Mouse (Mus musculus) midbrain, embryonic 15.5 days (tissue): ENCODE measurements at regions not wholly inside any gene's neighbourhood (a gene's known extent, or its start where the extent isn't known, plus 50 kb on each side); places are given as distances from the start of the nearest gene placed in this dataset.
A peak's percentile ranks its signal among the peaks of the same experiment; 100 is the strongest.

Experiments
- ATAC-seq: fragments of 200-750 bp; cut with Nextera tagmentation; replicated peaks from 2 replicates; pipeline ENCODE4 v1.8.0; 2017; ENCODE audit warnings: moderate TSS enrichment
- H3K27ac ChIP-seq: fragments of 300-500 bp; sonication (generic); 2 replicates; pipeline ENCODE4 v1.5.1; 2015; ENCODE audit warnings: mild to moderate bottlenecking, inconsistent platforms
- H3K27me3 ChIP-seq: fragments of 300-500 bp; sonication (generic); replicated peaks from 2 replicates; pipeline ENCODE4 v1.6.1; 2015; ENCODE audit warnings: inconsistent platforms
- H3K36me3 ChIP-seq: fragments of 300-500 bp; sonication (generic); replicated peaks from 2 replicates; pipeline ENCODE4 v1.6.1; 2015; ENCODE audit warnings: inconsistent platforms
- H3K4me1 ChIP-seq: fragments of 300-500 bp; sonication (generic); 2 replicates; pipeline ENCODE4 v1.6.1; 2015; ENCODE audit warnings: inconsistent platforms
- H3K4me2 ChIP-seq: fragments of 300-500 bp; sonication (generic); 2 replicates; pipeline ENCODE4 v1.6.1; 2015; ENCODE audit warnings: inconsistent platforms, mild to moderate bottlenecking, moderate library complexity
- H3K4me3 ChIP-seq: fragments of 300-500 bp; sonication (generic); 2 replicates; pipeline ENCODE4 v1.5.1; 2015; ENCODE audit warnings: mild to moderate bottlenecking, inconsistent platforms
- H3K9ac ChIP-seq: fragments of 300-500 bp; sonication (generic); 2 replicates; pipeline ENCODE4 v1.6.1; 2015; ENCODE audit warnings: mild to moderate bottlenecking, inconsistent platforms
- H3K9me3 ChIP-seq: fragments of 300-500 bp; sonication (generic); 2 replicates; pipeline ENCODE4 v1.6.1; 2016; ENCODE audit warnings: inconsistent platforms
- WGBS: fragments of 180-500 bp; shearing (Covaris S2); methylation state at CpG from one replicate; pipeline ENCODE4 v1.1.7; 2015; ENCODE audit warnings: mixed read lengths; 5-methylcytosine and 5-hydroxymethylcytosine counted together

GRCm38 (mm10) chr1:121154616-121155015, 177.8 kb downstream of the Insig2 start:
- no peak overlapping the region for H3K27ac ChIP-seq
- H3K9ac ChIP-seq = no peak overlapping the region
- peaks cover 6% of the 10 kb centered on the region for H3K4me1 ChIP-seq
- peak; percentile 42 for ATAC-seq
- H3K4me2 ChIP-seq = no peak overlapping the region; the same call in 1 of the 2 replicates
- peaks cover 22% of the 10 kb centered on the region for H3K27me3 ChIP-seq
- no peak overlapping the region for H3K4me3 ChIP-seq
- H3K9me3 ChIP-seq = no peaks in the 10 kb centered on the region
- no peaks in the 10 kb centered on the region for H3K36me3 ChIP-seq
- 6% methylated on average over 8 of the region's 8 CpGs for WGBS

GRCm38 (mm10) chr1:121168651-121169050, 163.7 kb downstream of the Insig2 start:
- H3K4me1 ChIP-seq = no peaks in the 10 kb centered on the region
- H3K36me3 ChIP-seq = no peaks in the 10 kb centered on the region
- no peak for ATAC-seq
- no peak overlapping the region for H3K4me2 ChIP-seq
- peaks cover 34% of the 10 kb centered on the region for H3K27me3 ChIP-seq
- 7% methylated on average over 3 of the region's 3 CpGs for WGBS
- no peaks in the 10 kb centered on the region for H3K9me3 ChIP-seq
- H3K9ac ChIP-seq = no peak overlapping the region
- no peak overlapping the region for H3K4me3 ChIP-seq
- H3K27ac ChIP-seq = no peak overlapping the region

- Histone ChIP-seq H3K9ac (no peak overlapping the region), H3K4me2 (no peak overlapping the region), H3K4me3 (no peak overlapping the region), H3K4me1 (peaks cover 5% of the 10 kb centered on the region; the same call in 1 of the 2 replicates), H3K36me3 (no peaks in the 10 kb centered on the region), H3K27ac (no peak overlapping the region), H3K27me3 (peaks cover 58% of the 10 kb centered on the region), H3K9me3 (no peaks in the 10 kb centered on the region)
- no peak for ATAC-seq
- 4% methylated on average over 3 of the region's 3 CpGs for WGBS
Observed at GRCm38 (mm10) chr1:121176541-121176940, 155.8 kb downstream of the Insig2 start.

- H3K9ac ChIP-seq = no peak overlapping the region
- H3K27me3 ChIP-seq = peaks cover 59% of the 10 kb centered on the region
- H3K4me2 ChIP-seq = peak overlapping the region; percentile 44
- no peaks in the 10 kb centered on the region for H3K9me3 ChIP-seq
- H3K4me3 ChIP-seq = no peak overlapping the region
- WGBS = 4% methylated on average over 22 of the region's 22 CpGs
- peak; percentile 49 for ATAC-seq
- H3K27ac ChIP-seq = peak overlapping the region; percentile 63
- H3K4me1 ChIP-seq = peaks cover 5% of the 10 kb centered on the region; the same call in 1 of the 2 replicates
- H3K36me3 ChIP-seq = no peaks in the 10 kb centered on the region
Observed at GRCm38 (mm10) chr1:121177136-121177907, 155.1 kb downstream of the Insig2 start.

- WGBS = 2% methylated on average over 31 of the region's 31 CpGs
- Histone ChIP-seq H3K4me3 (peak overlapping the region; percentile 10; the same call in 1 of the 2 replicates), H3K36me3 (no peaks in the 10 kb centered on the region), H3K9me3 (no peaks in the 10 kb centered on the region), H3K27me3 (peaks cover 62% of the 10 kb centered on the region), H3K4me2 (peak overlapping the region; percentile 44), H3K9ac (no peak overlapping the region), H3K4me1 (peaks cover 5% of the 10 kb centered on the region; the same call in 1 of the 2 replicates), H3K27ac (peak overlapping the region; percentile 63)
- ATAC-seq = 0 out of 2 replicates have a peak, but pooled peaks have one; percentile 18
Observed at GRCm38 (mm10) chr1:121177908-121178311, 154.5 kb downstream of the Insig2 start.

- no peak overlapping the region for H3K9ac ChIP-seq
- no peak overlapping the region for H3K4me3 ChIP-seq
- 0 out of 2 replicates have a peak overlapping the region, but pooled peaks have one; percentile 12 for H3K4me2 ChIP-seq
- peaks cover 5% of the 10 kb centered on the region; the same call in 1 of the 2 replicates for H3K4me1 ChIP-seq
- H3K36me3 ChIP-seq = no peaks in the 10 kb centered on the region
- WGBS = 3% methylated on average over 17 of the region's 17 CpGs
- H3K27me3 ChIP-seq = peaks cover 59% of the 10 kb centered on the region
- H3K9me3 ChIP-seq = no peaks in the 10 kb centered on the region
- no peak for ATAC-seq
- no peak overlapping the region for H3K27ac ChIP-seq
Observed at GRCm38 (mm10) chr1:121178611-121179245, 153.7 kb downstream of the Insig2 start.

- peaks cover 43% of the 10 kb centered on the region for H3K27me3 ChIP-seq
- H3K27ac ChIP-seq = 0 out of 2 replicates have a peak overlapping the region, but pooled peaks have one; percentile 6
- ATAC-seq = peak; percentile 68; the same call in 1 of the 2 replicates
Observed at GRCm38 (mm10) chr1:121180273-121181030, 151.9 kb downstream of the Insig2 start.

GRCm38 (mm10) chr1:121188895-121189294, 143.5 kb downstream of the Insig2 start:
- Histone ChIP-seq H3K27me3 (no peaks in the 10 kb centered on the region), H3K4me2 (no peak overlapping the region), H3K9me3 (no peaks in the 10 kb centered on the region), H3K9ac (no peak overlapping the region), H3K27ac (no peak overlapping the region), H3K4me1 (no peaks in the 10 kb centered on the region), H3K36me3 (no peaks in the 10 kb centered on the region), H3K4me3 (no peak overlapping the region)
- WGBS = 51% methylated on average over 2 of the region's 2 CpGs
- no peak for ATAC-seq

More at GRCm38 (mm10) chr1:121180273-121181030, 151.9 kb downstream of the Insig2 start:
- Histone ChIP-seq H3K36me3 (no peaks in the 10 kb centered on the region), H3K4me3 (no peak overlapping the region), H3K9ac (no peak overlapping the region), H3K9me3 (no peaks in the 10 kb centered on the region), H3K4me1 (peaks cover 5% of the 10 kb centered on the region; the same call in 1 of the 2 replicates), H3K4me2 (0 out of 2 replicates have a peak overlapping the region, but pooled peaks have one; percentile 10)
- 18% methylated on average over 20 of the region's 20 CpGs for WGBS

- H3K9ac ChIP-seq = no peak overlapping the region
- ATAC-seq = no peak
- no peaks in the 10 kb centered on the region for H3K4me1 ChIP-seq
- H3K27ac ChIP-seq = no peak overlapping the region
- H3K36me3 ChIP-seq = no peaks in the 10 kb centered on the region
- 91% methylated on average over 4 of the region's 4 CpGs for WGBS
- no peak overlapping the region for H3K4me3 ChIP-seq
- H3K27me3 ChIP-seq = no peaks in the 10 kb centered on the region
- H3K4me2 ChIP-seq = no peak overlapping the region
- no peaks in the 10 kb centered on the region for H3K9me3 ChIP-seq
Observed at GRCm38 (mm10) chr1:121194800-121195199, 137.6 kb downstream of the Insig2 start.

- no peaks in the 10 kb centered on the region for H3K27me3 ChIP-seq
- WGBS = 17% methylated on average over 2 of the region's 2 CpGs
- H3K4me2 ChIP-seq = no peak overlapping the region
Observed at GRCm38 (mm10) chr1:121215843-121216242, 116.5 kb downstream of the Insig2 start.

GRCm38 (mm10) chr1:121224250-121224649, 108.1 kb downstream of the Insig2 start:
- Histone ChIP-seq H3K9me3 (no peaks in the 10 kb centered on the region), H3K27ac (no peak overlapping the region), H3K4me2 (no peak overlapping the region), H3K4me3 (no peak overlapping the region), H3K4me1 (0 out of 2 replicates have a peak, but pooled peaks cover 2% of the 10 kb centered on the region), H3K36me3 (no peaks in the 10 kb centered on the region), H3K9ac (no peak overlapping the region), H3K27me3 (no peaks in the 10 kb centered on the region)
- ATAC-seq = no peak
- WGBS = 74% methylated on average over 11 of the region's 11 CpGs

More at GRCm38 (mm10) chr1:121215843-121216242, 116.5 kb downstream of the Insig2 start:
- Histone ChIP-seq H3K4me3 (no peak overlapping the region), H3K9ac (no peak overlapping the region), H3K36me3 (no peaks in the 10 kb centered on the region), H3K4me1 (no peaks in the 10 kb centered on the region), H3K27ac (no peak overlapping the region), H3K9me3 (no peaks in the 10 kb centered on the region)
- ATAC-seq = no peak
